Mouse (Mus musculus) common myeloid progenitor, adult 5-6 weeks (primary cell): ENCODE results near the gene T2. TPM values are rescaled to one million over a fixed set of nuclear protein-coding genes. Genes with fewer than 3 reads are reported as not detected.

ENCODE experiments used
- ATAC-seq: replicated peaks from 2 replicates; pipeline ENCODE4 v1.8.0; 2016; ENCODE audit warnings: low read depth, mild to moderate bottlenecking, moderate TSS enrichment, inconsistent platforms; ENCODE audit not compliant: poor library complexity, severe bottlenecking
- total RNA-seq: library from RNA; stranded (forward); fragments of 200-1000, 187-1606 nt; gene quantifications from 2 replicates; pipeline ENCODE4 v1.2.3, GENCODE M21; 2017

Gene T2
- total RNA-seq, 1 experiment from 2014 or later = not detected

- ATAC-seq = no peak
Observed at GRCm38 (mm10) chr17:8410330-8410729, 54.5 kb downstream of the T2 start.

- ATAC-seq = no peak
Observed at GRCm38 (mm10) chr17:8413656-8414055, 57.9 kb downstream of the T2 start.

GRCm38 (mm10) chr17:8415533-8415932, 59.7 kb downstream of the T2 start:
- no peak for ATAC-seq

GRCm38 (mm10) chr17:8416865-8417264, 61.1 kb downstream of the T2 start:
- ATAC-seq = no peak

GRCm38 (mm10) chr17:8420739-8421138, 64.9 kb downstream of the T2 start:
- ATAC-seq = no peak

GRCm38 (mm10) chr17:8421517-8421916, 65.7 kb downstream of the T2 start:
- peak; percentile 90 for ATAC-seq

- ATAC-seq = no peak
Observed at GRCm38 (mm10) chr17:8423283-8423682, 67.5 kb downstream of the T2 start.

GRCm38 (mm10) chr17:8429436-8429835, 73.6 kb downstream of the T2 start:
- ATAC-seq = no peak

GRCm38 (mm10) chr17:8429896-8430295, 74.1 kb downstream of the T2 start:
- no peak for ATAC-seq

GRCm38 (mm10) chr17:8432179-8432800, 76.5 kb downstream of the T2 start:
- no peak for ATAC-seq

GRCm38 (mm10) chr17:8433121-8433977, 77.6 kb downstream of the T2 start:
- no peak for ATAC-seq

GRCm38 (mm10) chr17:8433978-8434960, 78.5 kb downstream of the T2 start, which contains the start of gene T:
Gene T (plus strand): TSS chr17:8434423.
- ATAC-seq = no peak

- ATAC-seq = peak; percentile 85
Observed at GRCm38 (mm10) chr17:8436184-8436583, 80.4 kb downstream of the T2 start.

GRCm38 (mm10) chr17:8444062-8444461, 88.3 kb downstream of the T2 start:
- no peak for ATAC-seq

GRCm38 (mm10) chr17:8447676-8448192, 91.9 kb downstream of the T2 start:
- no peak for ATAC-seq

GRCm38 (mm10) chr17:8448324-8448723, 92.5 kb downstream of the T2 start:
- ATAC-seq = no peak

- ATAC-seq = peak; percentile 56; the same call in 1 of the 2 replicates
Observed at GRCm38 (mm10) chr17:8455196-8455595, 99.4 kb downstream of the T2 start.

- no peak for ATAC-seq
Observed at GRCm38 (mm10) chr17:8455601-8456000, 99.8 kb downstream of the T2 start.

- 0 out of 2 replicates have a peak, but pooled peaks have one; percentile 38 for ATAC-seq
Observed at GRCm38 (mm10) chr17:8456856-8457460, 101.2 kb downstream of the T2 start.

- peak; percentile 62 for ATAC-seq
Observed at GRCm38 (mm10) chr17:8461568-8461967, 105.8 kb downstream of the T2 start.
